Mouse (Mus musculus) kidney, adult 2 months (tissue): ENCODE results near the gene Gm6169.
"Not testable (repeated sequence)": the region's sequence is repeated elsewhere in the genome, so short reads cannot be mapped to it uniquely, and the experiment has no call there.

Experiments
- CTCF ChIP-seq: fragments of 200-500 bp; conservative IDR thresholded peaks from 2 replicates; pipeline ENCODE4 v1.5.1; 2011; ENCODE audit warnings: low read depth, mild to moderate bottlenecking, control low read depth, low read length, moderate library complexity, mixed read lengths; ENCODE audit not compliant: insufficient read depth, insufficient read length
- POLR2A ChIP-seq: fragments of 200-500 bp; IDR thresholded peaks from one replicate; pipeline ENCODE4 v1.6.1; 2011; ENCODE audit warnings: low read depth, low read length, control low read depth

GRCm38 (mm10) chr13:97064844-97065621 is 34.0 kb downstream of the Gm6169 start:
- TF ChIP-seq POLR2A, CTCF: not testable (repeated sequence)
